Mouse (Mus musculus): ENCODE data around the gene Rpl11. TPM values are rescaled to one million over a fixed set of nuclear protein-coding genes. Genes with fewer than 3 reads are reported as not detected.
A peak's percentile ranks its signal among the peaks of the same experiment; 100 is the strongest.

Rpl11 gene
- total RNA-seq, 2 experiments from 2014 or later, result 522 to 588 TPM

DNA sequence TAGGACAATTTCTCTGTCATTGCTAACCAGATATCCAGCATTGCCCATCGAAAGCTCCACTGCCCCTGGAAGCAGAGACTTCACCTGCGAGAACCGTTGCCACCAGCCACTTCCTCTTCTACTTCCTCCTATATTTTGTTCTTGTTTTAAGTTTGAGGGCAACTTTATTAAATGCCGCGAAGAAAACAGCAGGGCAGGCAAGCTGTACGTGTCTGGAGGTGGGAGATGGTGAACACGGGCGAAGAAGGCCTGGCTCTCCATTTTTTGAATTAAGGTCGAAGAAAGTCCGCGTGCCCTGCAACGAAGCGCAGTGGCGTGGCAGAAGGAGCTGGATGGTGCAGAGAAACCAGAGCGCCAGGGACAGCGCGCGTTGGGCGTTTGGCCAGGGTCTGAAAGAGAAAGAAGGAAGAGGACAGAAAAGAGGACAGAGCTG lies 25.1 kb downstream of the Rpl11 start:
- no peak for DNase-seq

DNA sequence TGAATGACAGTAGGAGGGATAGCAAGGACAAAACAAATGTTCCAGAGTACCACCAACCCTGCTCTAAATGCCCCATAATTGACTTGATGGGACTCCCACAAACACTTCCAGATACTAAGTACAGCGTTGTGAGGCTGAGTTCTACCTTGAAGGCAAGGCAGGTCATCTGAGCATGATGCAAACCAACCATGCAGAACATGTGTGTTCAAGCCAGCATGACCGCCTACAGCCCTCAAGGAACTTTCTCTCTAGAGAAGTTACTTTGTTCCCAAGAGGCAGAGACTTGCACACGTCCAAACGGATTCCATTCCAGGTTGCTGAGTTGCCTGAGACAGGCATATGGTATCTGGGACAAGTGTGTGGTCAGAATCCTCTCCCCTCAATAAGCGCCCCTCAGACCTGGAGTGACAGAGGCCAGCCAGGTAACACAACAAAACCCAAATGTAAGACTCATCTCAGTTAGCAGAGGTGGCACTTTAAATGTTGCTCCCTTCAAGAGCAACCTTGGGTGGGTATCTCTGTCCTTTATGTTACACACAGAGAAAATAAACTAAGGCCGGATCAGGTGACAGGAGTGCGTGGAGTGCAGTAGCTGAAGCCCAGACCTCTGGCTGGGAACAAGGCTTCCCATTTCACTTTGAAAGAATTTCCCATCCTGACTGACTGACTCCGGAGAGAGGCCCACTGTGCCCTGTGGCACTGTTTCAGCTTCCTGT lies 25.7 kb downstream of the Rpl11 start:
- no peak for DNase-seq

DNA sequence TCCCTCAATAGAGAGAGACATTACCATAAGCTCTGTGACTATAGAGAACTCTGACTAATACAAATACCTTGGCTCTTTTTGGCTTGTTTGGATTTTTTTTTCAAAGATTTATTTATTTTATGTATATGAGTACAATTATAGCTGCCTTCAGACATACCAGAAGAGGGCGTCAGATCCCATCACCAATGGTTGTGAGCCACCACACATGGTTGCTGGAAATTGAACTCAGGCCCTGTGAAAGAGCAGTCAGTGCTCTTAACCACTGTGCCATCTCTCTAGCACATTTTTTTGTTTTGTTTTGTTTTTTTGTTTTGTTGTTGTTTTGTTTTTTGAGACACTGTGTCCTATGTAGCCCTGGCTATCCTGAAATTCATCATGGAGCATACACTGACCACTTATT lies 27.9 kb downstream of the Rpl11 start:
- no peak for DNase-seq

DNA sequence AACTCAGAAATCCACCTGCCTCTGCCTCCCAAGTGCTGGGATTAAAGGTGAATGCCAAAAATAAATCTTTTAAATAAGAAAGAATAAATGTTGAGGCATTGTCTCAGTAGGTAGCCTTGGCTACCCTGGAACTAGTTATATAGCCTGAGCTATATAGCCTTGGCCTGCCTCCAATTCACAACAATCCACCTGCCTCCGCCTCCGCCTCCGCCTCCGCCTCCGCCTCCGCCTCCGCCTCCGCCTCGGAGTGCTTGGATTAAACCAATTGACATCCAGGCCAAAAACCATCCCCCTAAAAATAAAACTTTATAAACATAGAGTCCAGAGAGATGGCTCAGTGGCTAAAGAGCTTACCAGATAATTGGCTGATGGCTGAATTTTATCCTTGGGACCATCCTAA lies 30.3 kb downstream of the Rpl11 start:
- DNase-seq, result peak in 1 of 2 experiments; percentile 10

DNA sequence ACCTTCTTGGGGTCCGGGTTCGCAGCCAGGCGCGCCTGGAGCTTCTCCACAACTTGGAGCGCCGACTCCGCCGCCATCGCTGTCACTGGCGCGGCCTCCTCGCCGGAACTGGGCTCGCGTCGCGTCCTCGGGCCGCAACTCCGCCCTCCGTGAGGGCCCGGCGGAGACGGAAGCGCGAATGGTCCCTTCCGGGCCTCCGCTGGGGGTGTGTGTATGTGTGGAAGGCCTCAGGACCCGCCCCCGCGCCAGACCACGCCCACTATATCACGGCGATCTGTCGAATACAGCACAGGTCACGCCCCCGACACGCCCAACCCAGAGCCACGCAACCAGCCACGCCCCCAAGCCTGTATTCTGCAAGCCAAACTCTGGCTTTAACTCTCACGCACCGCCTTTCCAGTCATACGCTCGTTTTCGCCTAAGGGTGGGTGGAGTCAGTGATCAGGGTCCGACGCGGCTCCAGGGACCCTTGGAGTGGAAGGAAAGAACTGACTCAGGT lies 31.6 kb downstream of the Rpl11 start, which contains the start of gene Eloa:
Gene Eloa, minus strand, starts transcription at position 215 of the 499 bp plus-strand sequence.
- peak; percentile 100 for DNase-seq

DNA sequence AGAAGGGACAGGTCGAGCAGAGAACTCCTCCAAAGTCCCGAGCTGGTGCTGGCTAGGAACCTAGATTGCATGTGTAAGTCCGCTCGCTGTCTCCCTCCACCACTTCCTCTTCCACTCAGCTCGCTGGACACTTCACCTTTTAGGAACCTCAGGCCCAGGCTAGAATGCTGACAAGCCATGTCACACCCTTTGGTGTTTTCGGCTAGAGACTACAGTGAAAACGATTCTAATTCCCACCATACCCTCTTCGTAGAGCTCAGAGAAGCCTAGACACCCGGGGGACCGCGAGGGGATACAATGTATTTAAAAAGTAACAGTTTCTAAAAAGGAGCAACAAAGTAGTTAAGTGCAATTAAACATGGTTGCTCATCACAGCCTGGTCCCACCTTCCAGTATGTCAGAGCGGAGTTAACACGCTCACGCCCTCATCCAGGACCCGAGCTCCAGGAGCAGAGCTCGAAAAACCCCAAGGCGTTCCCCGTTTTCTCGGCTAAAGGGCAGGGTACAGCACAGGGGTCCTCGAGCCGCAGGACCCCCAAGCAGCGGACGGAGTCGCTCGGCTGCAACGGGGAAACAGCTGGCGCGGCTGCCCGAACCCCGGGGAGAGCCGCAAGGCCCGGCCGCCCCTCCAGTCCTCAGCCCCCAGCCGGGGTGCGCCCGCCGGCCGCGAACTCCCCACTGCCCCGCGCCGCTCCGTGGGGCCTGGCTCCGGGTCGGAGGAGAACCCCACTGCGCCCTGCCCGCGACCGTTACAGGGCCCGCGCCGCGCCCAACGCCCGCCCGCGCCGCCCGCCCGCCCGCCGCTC lies 32.3 kb downstream of the Rpl11 start:
- peak; percentile 19 to 22 for DNase-seq

GRCm38 (mm10) chr4:136016059-136016602 lies 37.1 kb downstream of the Rpl11 start:
- DNase-seq, result no peak

DNA sequence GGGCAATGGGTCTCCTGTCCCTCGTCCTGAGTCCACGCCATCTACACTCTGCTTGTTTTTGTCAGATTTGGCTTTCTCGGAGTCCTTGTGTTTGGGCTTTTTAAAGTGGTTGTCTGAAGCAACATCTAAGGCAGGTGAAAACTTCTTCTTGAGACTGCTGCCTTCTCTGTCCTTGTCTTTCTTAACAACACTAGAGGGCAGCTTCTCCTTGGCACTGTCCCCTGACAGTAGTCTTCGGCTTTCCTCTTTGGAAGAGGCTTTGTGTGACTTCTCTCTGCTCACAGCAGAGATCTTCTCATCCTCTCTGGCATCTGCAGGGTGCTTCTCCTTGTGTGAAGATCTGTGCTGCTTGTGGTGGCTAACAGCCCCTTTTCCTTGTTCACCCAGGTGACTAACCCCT lies 42.6 kb downstream of the Rpl11 start:
- no peak for DNase-seq

DNA sequence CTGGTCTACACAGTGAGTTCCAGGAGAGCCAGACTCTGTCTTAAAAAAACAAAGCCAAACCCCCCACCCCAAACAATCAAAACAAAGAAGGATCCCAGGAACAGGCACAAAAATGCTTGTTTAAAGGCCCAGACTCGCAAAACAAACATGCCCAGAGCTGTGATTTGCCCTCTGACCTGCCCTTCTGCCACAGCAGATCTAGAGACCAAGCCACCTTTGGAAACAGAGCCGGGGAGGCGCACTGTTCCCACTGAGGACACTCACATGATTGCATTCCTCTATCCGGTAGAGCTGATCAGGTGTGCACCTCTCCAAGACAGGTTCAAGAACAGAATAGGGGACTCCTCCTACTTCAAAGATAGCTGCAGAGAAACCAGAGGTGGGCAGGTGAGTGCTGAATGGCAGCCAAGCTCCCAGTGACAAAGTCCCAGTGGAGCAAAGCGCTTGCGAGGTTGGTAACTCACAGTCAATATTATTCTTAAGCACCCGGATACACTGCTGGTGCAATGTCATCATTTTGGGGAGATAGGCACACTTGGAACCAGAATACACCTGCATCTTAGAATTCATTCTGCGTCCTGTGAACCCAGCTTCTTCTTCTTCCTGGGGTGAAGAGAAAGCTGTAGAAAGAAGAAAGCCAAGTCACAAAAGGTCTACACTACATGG lies 44.3 kb downstream of the Rpl11 start:
- DNase-seq, result no peak

DNA sequence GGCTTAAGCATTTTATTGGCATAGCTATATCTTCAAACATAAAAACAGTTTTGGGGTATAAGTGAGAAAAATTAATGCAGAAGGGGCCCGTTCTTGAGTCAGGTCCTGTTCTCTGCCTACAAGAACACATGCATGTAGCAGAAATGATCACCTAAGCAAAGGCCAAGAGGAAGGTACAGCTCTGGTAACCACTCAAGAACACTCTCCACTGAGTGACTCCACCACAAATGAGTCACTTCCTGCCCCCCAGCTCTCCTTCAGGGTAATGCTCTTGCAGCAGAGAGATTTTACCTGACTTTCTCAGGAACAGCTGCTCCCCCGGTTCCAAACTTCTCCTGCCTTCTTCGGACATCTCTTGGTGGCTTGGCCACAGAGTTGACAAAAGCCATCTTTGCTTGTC lies 46.4 kb downstream of the Rpl11 start:
- DNase-seq, result no peak

GRCm38 (mm10) chr4:136004921-136005320 lies 48.3 kb downstream of the Rpl11 start:
- no peak for DNase-seq

DNA sequence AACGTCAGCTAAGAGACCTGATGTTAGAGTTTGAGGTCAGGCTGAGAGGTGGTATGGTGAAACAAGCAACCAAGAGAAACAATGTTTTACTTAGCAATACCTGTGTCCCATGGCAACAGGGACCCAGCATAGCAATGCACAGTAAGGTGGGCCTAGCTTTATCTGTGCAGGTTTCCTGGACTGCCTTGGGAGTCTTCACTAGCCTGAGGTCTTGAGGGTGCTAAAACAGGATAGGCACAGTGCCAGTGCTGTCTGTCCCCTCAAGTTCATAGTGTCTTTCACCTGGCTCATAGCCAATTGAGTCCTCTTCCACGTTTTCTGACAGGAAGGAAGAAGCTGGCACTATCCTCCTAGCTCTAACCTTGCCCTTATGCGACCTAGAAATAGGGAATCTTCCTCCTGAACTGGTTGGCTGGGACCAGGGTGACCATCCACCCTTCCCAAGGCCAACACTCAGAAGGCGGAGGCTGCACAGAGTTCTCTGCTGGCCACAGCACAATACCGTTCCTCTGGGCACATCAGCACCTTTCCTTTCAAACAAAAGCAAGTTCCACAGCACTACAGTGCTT lies 49.0 kb downstream of the Rpl11 start:
- DNase-seq, result peak; percentile 43 to 49

- no peak for DNase-seq
Observed at GRCm38 (mm10) chr4:135995118-135995517, 58.1 kb downstream of the Rpl11 start.

DNA sequence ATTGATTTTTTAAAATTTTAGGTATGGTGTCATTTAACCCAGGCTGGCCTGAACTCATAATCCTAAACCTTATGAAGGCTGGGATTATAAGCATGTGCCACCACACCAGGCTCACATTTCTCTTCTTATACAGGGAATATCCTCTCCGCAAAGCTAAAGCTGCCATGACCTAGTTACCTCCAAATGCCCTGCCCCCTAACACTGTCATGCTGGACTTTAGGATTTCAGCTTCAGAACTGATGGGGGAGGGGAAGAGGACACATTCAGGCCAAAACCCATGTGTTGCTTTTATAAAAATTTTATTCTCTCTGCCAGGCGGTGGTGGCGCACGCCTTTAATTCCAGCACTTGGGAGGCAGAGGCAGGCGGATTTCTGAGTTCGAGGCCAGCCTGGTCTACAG lies 59.3 kb downstream of the Rpl11 start:
- DNase-seq, result no peak

GRCm38 (mm10) chr4:135987714-135988113 lies 65.5 kb downstream of the Rpl11 start:
- no peak for DNase-seq

DNA sequence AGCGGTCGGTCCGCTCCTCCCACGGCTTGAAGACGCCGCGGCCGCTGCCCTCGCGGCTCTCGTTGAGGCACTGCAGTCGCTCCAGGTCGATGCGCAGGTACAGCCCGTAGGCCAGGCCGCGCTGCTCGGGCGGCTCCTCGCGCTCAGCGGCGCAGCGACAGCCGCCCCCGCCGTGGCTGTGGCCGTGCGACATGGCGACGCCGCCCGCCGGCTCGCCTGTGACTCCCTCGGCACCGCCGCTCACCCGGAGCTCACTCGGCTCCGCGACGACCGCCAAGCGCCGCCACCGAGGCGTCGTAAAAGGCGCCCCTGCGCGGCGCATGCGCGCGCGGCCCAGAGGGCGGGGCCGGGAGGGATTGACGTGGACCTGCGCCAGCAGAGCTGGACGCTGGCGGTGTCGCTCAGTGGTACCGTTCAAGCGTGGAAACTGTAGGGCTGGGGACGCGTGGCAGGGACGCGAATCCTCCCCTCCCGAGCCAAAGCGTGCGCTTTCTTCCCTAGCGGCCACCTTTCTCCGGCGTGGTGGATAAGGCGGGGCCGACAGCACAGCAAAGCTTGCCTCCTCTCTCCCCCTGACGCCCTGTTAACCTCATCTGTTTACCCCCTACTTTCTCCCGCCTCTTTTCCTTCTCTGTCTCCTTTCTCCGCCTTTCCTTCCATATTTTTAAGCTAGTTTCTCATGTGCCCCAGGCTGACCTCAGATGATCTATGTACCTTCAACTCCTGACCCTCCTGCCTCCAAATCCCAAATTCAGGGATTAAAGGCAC lies 66.1 kb downstream of the Rpl11 start, which contains the start of gene Pithd1:
Gene Pithd1, minus strand, starts transcription at position 322 of the 768 bp plus-strand sequence.
- DNase-seq, result peak; percentile 93

DNA sequence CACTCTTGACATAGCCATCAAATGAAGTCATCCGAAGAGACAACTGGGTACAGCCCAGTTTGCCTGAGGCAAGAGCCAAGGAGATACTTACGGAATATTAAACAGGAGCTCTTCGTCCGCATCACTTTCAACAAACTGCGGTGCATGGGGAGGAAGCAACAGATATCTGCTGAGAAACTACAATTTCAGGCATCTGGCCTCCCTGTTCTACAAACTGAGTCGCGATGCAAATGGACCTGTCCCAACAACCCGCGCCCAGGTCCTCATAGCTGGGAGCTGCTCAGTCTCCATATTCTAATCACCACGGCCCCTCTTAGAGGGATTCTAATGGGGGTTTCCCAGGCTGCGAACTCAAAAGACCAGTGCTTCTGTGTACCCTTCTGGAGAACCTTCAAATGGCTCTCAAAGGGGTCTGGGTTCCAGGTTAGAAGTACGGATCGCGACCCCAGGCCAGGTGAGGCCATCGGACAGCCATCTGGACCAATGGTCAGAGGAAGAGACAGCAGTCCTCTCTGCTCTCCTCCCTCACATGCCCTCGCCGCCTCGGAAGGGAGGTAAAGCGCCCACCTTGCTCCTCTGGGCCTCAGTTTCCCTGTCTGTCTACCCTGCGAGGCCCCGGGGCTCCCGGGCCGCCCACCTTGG lies 66.8 kb downstream of the Rpl11 start:
- DNase-seq, result no peak

GRCm38 (mm10) chr4:135985769-135986168 lies 67.5 kb downstream of the Rpl11 start:
- DNase-seq, result no peak

DNA sequence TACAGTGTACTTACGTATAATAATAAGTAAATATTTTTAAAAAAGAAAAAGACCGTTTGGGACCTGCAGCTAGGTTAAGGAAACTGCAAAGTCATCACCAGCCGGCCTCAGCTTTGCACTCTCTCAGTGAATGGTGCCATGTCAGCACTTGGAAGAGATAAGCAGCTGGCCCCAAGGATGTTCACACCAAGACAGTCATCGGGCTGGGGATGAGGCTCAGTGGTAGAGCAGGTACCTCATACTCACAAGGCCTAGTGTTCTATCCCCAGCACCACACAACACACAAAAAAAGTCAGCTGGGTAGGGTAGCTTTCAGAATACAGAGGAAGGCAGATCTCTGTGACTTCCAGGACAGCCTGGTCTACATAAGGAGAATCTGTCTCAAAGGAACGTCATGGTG lies 68.0 kb downstream of the Rpl11 start:
- DNase-seq, result no peak

DNA sequence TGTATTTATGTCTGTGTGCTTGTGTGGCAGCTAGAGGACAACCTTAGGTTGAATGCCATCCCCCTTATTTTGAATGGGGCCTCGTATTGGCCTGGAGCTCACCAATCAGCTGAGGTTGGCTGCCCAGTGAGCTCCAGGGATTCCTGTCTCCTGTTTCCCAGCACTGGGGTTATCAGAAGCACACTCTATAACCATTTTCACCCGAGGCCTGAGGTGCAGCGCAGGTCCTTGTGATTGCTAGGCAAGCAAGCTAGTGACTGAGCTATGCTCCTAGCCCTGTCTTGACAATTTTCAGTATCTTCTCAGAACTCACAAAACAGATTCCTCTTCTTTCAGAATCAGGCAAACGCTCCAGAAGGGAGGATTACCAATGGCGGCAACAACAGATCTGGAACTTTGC lies 68.7 kb downstream of the Rpl11 start:
- no peak for DNase-seq

Measured in adrenal gland, postnatal 36 days (tissue).